Mouse (Mus musculus) adrenal gland, postnatal 4 days (tissue): ENCODE data around the gene Acot11. TPM values are rescaled to one million over a fixed set of nuclear protein-coding genes. Genes with fewer than 3 reads are reported as not detected.

ENCODE experiments used
- DNase-seq, 2 experiments: peaks; one replicate each; pipeline ENCODE4 v3.0.0; 2021 to 2022; ENCODE audit warnings: low spot score in 2 of 2, mixed read lengths in 2 of 2
- long read RNA-seq, 2 experiments: library from polyadenylated mRNA; stranded (forward); transcript quantifications; one replicate each; pipeline ENCODE4 v2.0.0; 2021
- total RNA-seq, 2 experiments: library from RNA; stranded (reverse); gene quantifications; 2 replicates each; pipeline ENCODE4 v1.2.3; 2021

Gene Acot11
- total RNA-seq, result 1 to 10 TPM; 6.1 to 7.4 TPM
- long read RNA-seq, experiment 1, full-length matches to known transcripts, result 1 of 2 reads
- long read RNA-seq, experiment 1, partial matches to known transcripts, result 0 of 2 reads
- long read RNA-seq, experiment 1, other reads (novel, unspliced or antisense), result 1 of 2 reads
- long read RNA-seq, experiment 2, full-length matches to known transcripts, result 2 of 7 reads
- long read RNA-seq, experiment 2, partial matches to known transcripts, result 1 of 7 reads
- long read RNA-seq, experiment 2, other reads (novel, unspliced or antisense), result 4 of 7 reads

DNA sequence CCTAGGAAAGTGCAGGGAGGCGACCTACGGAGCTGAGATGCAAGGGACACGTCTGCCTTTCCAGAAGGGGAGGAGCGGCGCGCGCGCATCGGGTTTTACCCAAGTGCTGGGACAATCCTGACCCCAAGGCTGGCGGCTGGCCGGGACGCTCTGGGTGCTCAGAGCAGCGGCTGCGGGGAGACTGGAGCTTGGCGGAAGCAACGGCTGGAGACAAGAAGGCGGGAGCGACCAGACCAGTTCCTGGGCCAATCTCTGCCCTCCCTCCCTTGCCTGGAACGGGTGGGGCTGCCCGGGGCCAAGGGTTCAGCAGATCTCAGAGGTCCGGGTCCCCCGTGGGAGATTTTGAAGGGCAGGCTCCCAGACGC is at the start of gene Acot11:
Gene Acot11, minus strand, starts transcription at position 89 of the 365 bp plus-strand sequence.
- peak in 1 of 2 experiments; percentile 22 for DNase-seq

DNA sequence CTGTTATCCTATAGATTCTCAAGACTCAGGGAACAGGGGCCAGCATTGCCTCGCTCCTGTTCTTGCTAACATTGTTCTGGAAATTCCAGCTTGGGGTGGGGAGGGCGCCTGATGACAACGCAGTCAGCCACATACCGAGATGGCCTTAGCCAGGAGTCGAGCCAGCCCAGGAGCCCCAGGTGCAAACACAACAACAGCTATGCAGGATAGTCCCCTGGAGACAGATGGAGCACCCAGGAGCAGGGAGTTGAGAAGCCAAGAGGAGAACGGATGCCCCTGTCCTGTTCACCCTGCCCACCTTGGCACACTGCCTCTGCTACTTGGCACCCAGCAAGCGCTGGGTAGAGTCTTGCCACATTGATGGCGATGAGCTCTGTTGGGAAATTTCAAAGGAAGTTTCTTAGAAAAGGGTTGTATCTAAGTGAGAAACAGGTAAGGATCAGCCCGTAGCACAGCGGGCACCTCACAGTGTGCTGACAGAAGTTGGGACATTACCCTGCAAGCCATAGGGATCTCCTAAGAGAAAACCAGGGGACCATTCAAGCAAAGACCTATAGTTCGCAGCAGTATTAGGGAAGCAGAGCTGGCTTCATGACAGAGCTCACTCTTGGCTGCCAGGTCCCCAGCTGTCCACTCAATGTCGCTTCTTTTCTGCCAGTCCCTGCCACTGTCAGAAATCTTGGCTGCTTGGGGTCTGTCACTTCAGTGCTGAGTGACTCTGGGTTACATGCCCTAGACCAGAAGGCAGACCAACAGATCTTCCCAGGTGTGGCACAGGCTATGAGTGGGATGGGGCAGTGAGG is 43.7 kb upstream of the Acot11 start:
- DNase-seq, result no peak

DNA sequence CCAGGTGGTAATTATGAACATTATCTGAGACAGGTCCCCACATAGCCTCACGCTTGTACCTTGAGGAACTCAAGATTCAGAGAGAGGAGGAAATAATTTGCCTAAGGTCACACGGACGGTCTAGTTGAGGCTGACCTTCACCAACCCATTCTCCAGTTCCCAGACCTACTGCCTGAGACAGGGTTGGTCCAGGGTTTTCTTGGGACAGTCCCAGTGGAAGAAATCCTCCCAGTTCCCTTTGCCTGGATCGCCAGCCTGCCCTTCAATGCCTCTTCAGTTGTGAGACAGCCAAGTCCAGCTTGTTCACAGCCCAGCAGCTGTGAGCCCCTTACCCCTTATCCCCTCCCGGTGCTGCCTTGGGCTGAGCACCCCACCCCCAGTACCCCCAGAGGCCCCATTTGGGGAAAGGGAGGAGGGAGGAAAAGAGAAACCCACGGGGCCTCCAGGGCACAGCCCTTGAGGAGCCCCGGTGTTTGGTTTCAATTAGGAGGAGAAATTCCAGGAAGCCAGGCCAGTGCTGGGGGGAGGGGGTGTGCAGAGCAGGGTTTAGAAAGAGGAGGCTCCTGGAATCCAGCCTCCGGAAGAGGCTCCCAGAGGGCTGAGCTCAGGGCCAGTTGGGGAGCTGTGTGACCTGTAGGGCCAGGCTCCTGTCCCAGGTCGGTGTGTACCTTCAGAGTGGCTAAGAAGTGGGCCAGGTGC is 42.9 kb upstream of the Acot11 start:
- no peak for DNase-seq

DNA sequence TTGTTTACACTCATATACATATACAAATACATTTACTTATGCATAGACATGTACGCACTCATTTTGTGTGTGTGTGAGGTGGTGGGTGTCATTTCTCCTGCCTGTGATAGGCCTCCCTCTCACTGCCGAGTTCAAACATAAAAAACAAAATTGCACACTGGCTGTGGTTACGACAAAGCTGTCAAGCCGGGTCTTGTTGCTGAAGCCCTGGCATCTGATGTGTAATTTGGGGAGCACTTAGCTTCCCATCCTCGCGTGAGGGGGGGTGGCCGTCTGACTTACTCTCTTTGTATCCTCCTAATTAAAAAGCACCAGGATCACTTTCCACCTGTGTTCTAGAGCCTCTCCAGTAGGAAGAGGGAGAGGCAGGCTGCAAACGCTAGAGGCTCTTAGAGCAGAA is 37.8 kb upstream of the Acot11 start:
- DNase-seq, result no peak

DNA sequence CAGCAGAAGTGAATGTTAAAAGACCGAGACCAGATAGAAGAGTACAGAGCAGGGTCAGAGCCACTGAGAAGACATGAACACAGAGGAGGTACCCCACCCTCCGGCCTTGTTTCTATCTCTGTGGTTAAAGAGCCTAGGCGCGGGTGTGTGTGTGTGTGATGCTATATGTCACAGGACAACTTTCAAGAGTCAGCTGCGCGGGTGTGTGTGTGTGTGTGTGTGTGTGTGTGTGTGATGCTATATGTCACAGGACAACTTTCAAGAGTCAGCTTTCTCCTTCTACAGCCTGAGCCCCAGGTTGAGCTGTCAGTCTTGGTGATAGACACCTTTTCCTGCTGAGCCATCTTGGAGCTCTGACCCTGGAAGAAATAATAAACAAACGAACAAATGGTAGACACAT is 37.1 kb upstream of the Acot11 start:
- DNase-seq, result no peak

DNA sequence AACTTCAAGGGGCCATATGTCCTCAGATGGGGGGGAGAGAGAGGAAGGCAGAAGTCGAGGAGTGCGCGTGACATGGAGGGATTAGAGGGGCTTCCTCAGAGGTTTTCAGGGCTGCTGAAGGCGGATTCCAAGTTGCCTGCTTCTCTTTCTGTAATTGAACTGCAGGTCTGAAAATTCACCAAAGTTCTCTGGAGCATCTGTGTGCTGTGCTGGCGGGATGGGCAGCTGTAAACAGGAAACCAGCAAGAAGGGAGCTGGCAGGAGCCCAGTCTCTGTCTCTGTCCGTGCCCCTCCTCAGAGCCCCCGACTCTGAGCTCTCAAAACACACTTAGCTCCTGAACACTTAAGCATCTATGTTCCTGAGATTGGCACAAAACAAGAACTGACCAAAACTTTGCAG is 36.5 kb upstream of the Acot11 start:
- DNase-seq, result no peak

DNA sequence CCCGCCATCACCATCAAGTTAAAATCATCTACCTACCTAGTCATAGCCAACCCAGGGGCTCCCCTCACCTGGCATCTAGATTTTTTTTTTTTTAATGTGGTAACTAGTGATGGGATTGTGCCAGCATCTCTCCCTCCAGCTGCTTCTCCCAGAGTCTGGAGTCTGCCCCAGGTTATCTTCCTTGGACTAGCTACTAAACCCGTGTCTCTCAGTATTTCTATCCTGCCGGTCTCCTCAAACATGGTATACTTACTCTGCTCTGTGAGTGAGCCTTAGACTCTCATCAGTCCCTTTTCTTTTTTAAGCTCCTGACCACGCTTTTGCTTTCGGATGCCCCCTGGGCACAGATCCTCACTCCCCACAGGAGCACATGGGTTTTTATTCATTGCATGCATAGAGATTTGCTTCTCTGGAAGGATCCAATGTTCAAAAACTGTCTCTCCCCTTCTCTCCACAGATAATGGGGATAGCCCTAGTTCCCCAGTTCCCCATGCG is 35.9 kb upstream of the Acot11 start:
- no peak for DNase-seq

DNA sequence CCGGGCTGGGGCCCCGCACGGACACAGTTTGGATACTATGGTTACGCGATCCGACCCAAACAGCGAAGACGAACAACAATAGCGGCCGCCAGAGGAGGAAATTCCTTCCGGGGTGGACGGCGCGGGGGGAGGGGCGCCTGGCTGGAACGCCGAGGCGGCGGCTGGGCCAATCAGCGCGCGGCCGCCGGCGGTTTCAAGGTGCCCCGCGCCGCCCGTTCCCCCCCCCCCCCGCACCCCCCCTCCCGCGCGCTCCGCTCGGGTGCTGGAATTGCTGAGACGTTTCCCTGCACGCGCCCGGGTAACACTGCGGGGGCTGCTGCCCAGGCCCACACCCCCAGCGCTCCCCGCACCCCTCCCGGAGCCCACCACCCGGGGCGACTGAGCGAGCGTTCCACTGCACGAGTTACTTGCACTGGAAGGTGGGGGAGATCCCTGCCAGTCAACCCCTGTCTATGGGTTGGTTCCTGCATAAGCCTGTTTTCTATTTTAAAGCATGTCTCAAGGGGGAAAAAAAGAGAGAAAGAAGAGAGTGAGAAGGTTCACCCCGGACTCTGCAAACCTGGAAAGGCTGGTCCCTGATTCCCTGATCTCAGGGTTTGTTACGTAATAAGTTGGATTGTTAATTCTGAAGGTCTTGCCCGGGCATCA is 35.3 kb upstream of the Acot11 start:
- peak; percentile 82 to 87 for DNase-seq

DNA sequence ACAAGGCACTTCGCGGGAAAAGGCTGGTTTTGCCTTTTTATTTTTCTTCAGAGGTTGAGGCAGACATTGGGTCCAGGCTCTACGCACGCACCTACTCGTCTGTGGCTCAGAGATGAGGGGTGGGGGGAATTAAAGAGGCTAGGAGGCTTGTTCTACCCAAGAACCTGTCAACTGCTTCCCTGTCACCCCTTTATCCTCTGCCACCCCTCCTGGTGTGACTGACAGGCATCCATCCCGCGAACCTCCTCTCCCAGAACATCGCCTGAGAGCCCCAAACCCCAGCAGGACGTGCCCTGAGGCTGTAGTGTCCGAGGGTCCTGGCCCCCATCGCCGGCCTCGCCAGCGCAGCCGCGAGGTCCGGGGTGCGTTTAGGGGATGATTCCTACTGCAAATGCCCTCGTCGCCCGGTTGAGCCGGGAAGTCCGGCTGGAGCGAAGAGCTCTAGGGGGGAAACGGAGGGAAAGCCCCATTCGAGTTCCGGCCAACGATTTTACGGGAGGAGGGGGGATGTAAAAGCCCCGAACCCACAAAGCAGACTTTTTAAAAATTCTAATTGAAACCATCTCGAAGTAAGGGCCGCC is 34.5 kb upstream of the Acot11 start:
- DNase-seq, result no peak

DNA sequence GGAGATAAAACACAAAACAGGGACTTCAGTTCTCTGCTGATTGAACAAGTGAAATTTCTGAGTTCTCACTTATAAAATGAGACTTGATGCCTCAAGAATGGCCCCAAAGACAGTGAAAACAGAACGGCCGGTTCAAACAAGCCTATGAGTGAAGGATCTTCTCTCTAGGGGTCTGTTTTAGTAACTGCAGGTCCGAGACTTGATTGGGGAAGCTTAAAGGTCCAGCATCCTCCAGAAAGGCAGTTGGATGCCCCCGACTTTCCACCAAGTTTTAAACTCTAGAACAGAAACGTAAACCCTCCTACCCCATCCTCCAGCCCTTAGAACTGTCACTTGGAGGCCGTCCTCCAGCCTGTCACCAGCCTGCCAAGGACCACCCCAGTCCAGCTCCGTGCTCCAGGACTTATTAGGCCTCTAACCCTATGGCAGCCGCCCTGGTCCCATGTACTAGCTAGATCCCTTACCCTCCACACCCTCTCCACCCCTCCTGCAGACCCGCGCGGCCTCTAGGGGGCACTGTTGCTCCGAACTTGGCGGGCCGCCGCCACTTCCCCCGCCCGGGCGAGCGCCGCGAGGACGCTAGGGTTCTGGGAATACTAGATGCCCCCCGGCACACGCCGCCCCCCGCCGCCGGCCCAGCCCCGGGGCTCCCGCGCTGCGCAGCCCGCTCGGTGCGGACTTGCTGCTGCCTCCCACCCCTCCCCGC is 33.9 kb upstream of the Acot11 start:
- peak; percentile 99 for DNase-seq

DNA sequence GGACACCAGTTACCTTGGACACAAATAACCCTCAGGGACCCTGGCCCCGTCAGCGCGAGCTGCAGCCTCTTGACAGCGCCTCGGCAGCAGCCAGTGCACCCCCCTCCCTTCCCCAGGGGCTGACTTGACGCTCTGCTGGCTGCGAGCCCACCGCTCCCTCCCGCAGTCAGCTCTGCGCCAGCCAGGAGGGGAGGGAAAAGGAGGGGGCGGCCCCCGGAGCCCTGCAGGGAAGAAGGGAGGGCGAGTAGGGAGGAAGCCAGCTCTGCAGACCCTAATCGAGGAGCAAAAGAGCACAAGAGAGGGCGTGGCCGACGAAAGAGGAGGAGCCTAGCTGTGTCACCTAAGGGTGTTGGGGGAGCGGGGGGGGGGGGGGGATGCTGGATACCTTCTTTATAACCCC is 33.2 kb upstream of the Acot11 start:
- DNase-seq, result peak in 1 of 2 experiments; percentile 29

DNA sequence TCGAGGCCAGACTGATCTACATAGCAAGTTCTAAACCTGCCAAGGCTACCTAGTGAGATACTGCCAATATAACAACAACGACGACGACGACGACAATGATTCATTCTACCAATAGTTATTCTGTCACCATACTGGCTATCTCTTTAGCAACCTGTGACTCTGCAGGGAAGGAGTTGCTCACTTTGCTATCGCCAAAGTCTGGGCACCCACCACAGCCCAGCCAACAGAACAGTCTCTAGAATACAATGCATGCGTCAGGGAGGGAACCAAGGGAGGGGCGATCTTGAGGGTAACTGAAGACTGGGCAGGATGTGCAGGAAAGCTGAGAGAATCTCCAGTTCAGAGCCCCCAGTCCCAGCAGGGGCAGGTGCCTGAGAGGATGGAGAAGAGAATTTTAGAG is 32.6 kb upstream of the Acot11 start:
- no peak for DNase-seq

DNA sequence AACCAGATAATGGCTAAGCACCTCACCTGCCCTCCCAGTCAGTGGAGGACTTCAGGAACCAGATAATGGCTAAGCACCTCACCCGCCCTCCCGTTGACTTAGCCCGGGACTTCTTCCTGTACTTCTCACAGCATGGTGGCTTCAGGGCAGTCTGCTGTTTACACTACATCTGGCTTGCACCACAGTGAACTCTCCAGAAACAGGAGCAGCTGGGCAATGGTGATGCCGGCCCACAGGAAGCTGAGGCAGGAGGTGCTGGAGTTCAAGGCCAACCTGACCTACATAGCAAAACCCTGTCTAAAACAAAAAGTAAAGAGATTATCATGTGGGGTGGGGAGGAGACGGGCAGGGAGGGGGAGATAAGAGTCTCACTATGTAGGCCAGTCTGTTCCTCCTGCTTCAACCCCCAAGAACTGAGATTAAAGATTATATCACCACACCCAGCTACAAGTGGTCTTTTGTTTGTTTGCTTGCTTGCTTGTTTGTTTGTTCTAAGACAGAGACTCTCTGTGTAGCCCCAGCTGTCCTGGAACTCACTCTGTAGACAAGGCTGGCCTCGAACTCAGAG is 25.8 kb upstream of the Acot11 start:
- DNase-seq, result no peak

DNA sequence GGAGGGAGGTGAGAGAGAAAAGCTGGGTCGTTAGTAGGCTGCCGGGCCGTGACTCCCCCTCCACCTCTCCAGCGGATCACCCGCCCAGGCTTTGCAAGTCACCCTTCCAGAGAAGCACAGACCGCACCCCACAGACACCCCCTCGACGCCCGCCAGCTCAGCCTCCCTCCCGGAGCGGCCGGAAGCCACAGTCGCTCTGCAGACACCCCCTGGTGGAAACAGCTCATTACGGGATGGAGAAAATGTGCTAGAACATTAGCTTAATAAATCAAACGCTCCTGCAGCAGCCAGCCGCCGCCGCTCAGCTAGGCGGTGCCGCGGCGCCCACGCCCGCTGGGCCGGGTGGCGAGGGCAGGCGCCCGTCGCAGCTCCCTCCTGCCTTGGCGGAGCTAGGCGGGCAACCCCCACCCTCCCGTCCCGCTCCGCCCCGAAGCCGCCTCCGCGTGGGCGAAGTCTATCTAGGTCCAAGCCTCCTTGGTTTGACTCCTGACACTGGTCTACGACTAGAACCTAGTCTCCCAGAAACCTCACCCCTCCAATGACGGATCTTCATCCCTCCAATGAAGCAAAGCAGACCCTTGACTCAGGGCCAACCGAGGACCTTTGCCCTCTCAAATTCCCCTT is 23.1 kb upstream of the Acot11 start:
- peak; percentile 40 to 64 for DNase-seq

DNA sequence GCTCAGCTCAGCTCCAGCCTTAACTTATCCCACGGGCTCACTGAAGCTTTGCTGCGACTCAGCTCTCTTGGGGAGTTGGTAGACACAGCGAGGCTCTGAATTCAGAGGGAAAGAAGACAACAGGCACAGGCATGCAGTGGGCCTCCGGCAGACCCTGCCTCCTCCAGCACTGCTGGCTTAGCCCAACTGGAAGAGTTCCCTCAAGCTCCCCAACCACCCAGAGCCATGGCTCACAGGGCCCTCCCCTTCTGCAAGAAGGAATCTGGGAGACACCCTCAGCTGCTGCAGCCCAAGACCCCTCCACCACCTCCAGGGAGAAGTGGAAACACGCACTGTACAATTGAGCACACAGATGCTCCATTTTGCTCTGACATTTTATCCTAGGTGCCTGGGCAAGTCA is 20.4 kb upstream of the Acot11 start:
- DNase-seq, result no peak

DNA sequence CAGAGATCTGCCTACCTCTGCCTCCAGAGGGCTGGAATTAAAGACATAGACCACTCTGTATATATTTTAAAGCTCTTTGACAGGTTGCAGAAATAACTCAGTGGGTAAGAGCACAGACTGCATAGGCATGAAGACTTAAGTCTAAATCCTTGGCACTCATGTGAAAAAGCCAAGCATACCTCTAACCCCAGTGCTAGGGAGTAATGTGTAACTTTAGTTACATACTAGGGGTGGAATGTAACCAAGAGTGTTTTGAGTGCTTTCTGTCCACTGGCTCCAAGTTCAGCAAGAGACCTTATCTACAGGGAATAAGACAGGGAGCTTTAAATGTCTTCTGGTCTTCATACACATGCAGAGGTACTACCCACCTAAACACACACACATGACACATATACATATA is 14.6 kb upstream of the Acot11 start:
- no peak for DNase-seq

DNA sequence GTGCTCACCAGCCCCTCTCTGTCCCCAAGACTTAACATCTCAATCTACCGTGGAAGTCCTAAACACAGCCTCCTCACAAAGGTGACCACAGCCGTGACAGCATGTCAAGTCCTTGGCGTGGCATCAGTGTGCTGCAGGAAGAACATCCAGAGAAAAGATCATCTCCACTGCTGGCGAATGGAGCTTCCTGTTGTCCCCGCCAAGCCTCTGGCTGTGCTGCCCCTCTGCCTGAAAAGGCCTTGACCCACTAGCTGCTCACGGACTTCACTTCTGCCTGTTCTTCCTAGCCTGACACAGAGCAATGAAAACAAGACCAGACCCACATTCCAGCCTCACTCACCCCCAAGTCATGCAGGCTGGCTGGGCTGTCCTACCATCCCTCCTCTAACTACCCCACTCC is 13.5 kb upstream of the Acot11 start:
- no peak for DNase-seq

DNA sequence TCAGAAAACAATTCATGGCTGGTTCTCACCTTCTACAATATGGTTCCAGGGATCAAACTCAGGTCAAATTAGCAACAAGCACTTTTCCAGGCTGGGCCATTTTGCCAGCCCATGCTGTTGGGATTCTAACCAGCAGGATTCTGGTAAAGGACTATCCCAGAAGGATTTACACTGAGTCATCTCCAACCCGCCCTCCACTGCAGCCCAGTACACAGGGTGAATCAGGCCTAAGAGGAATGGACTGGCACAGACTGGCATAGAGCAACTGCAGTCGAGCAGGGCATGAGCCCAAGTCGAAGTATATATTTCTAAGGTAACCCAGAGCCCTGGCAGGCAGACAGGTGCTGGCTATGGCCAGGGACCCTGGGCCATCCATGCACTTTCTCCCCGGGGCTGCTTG is 12.2 kb upstream of the Acot11 start:
- no peak for DNase-seq

DNA sequence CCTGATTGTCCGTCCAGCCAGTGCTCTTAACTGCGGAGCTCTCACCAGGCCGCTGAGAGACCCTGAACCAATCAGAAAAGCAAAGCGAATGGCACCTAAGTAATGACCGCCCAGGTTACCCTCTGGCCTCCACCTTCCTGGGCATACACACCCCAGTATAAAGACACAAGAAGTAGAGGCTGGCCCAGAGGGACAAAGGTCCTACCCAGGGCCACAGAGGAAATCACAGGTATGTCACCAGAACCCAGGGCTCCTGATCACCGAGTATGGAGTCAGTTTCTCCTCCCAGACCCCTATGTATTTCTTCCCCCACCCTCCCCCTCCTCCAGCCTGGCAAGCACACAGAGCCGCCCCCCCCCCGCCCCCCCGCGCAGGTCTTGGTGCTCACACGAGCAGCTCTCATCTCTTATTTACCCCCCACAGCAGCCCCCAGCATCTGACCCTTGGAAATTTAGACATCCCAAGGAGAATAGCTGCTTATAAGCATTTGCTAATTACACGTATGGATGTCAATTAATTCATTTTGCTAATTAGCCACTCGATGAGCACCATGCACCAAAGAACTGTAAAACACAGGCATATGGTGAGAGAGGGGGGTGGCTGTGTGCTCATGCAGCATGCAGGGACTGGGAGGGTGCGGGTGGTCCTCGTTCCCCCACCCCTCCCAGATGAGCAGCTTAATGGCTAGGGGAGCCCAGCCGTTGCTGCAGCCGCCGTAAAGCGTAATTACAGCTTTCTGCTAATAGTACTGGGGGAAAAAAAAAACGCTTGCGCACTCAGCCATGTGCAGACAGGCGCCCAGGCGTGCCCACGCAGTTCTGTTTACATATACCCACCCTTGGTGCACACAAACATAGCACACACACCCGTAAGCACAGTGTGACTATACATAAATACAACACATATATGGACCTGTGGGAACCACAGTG is 10.9 kb upstream of the Acot11 start:
- DNase-seq, result no peak
